Mouse (Mus musculus) testis, adult 2 months (tissue): Measurements from ENCODE around the gene Dmrtc2. TPM values are rescaled to one million over a fixed set of nuclear protein-coding genes. Genes with fewer than 3 reads are reported as not detected.
A peak's percentile ranks its signal among the peaks of the same experiment; 100 is the strongest.
"Not testable (repeated sequence)": the region's sequence is repeated elsewhere in the genome, so short reads cannot be mapped to it uniquely, and the experiment has no call there.

Source experiments
- H3K27ac ChIP-seq: fragments of 200-500 bp; 2 replicates; pipeline ENCODE4 v1.5.1; 2012; ENCODE audit warnings: low read depth, low read length; ENCODE audit not compliant: control insufficient read depth, insufficient read depth
- H3K27me3 ChIP-seq: fragments of 200-500 bp; 2 replicates; pipeline ENCODE4 v1.6.1; 2012; ENCODE audit warnings: mild to moderate bottlenecking, low read length, moderate library complexity; ENCODE audit not compliant: control insufficient read depth, insufficient read depth
- H3K36me3 ChIP-seq: fragments of 200-500 bp; 2 replicates; pipeline ENCODE4 v1.6.1; 2012; ENCODE audit warnings: mild to moderate bottlenecking, low read length; ENCODE audit not compliant: control insufficient read depth, insufficient read depth
- H3K4me1 ChIP-seq: fragments of 200-500 bp; 2 replicates; pipeline ENCODE4 v1.6.1; 2012; ENCODE audit warnings: low read length; ENCODE audit not compliant: control insufficient read depth, insufficient read depth
- H3K4me3 ChIP-seq: fragments of 200-500 bp; 2 replicates; pipeline ENCODE4 v1.5.1; 2012; ENCODE audit warnings: low read depth, mild to moderate bottlenecking, low read length, moderate library complexity, mixed read lengths; ENCODE audit not compliant: control insufficient read depth
- CTCF ChIP-seq: fragments of 200-500 bp; IDR thresholded peaks from 2 replicates; pipeline ENCODE4 v1.5.1; 2012; ENCODE audit warnings: low read depth, mild to moderate bottlenecking, inconsistent platforms, low read length, moderate library complexity; ENCODE audit not compliant: control insufficient read depth, insufficient read depth, insufficient replicate concordance
- POLR2A ChIP-seq: fragments of 200-500 bp; IDR thresholded peaks from 2 replicates; pipeline ENCODE4 v1.6.1; 2012; ENCODE audit warnings: low read depth, mild to moderate bottlenecking, inconsistent platforms, low read length, moderate library complexity; ENCODE audit not compliant: control insufficient read depth
- polyA plus RNA-seq: library from polyadenylated mRNA; depleted of rRNA; stranded (reverse); fragments of >200 nt; gene quantifications from 2 replicates; pipeline ENCODE4 v1.2.3, GENCODE M21; 2012

Gene Dmrtc2
- polyA plus RNA-seq, 1 experiment: 129 TPM

DNA sequence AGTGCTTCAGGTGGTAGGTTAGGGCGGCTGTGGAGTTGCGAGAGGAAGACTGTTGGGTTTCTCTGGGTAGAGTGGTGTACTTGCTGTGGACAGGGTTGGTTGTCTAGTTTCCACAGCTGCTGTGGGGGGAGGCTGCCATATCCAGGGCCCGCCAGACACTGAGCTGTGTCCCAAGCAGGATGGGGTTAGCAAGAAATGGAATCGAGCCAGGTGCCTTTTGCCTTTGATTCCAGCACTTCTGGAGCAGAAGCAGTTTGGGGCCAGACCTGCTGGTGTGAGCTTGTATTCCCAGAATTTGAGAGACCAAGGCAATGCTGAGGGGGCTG, 16.4 kb downstream of the Dmrtc2 start:
- no peak overlapping the region for H3K27ac ChIP-seq
- H3K4me1 ChIP-seq: peaks cover 9% of the 10 kb centered on the region
- TF ChIP-seq CTCF: no peak
- TF ChIP-seq POLR2A: no peak
- no peak overlapping the region for H3K4me3 ChIP-seq
- H3K36me3 ChIP-seq: peaks cover 3% of the 10 kb centered on the region; the same call in 1 of the 2 replicates
- no peaks in the 10 kb centered on the region for H3K27me3 ChIP-seq

DNA sequence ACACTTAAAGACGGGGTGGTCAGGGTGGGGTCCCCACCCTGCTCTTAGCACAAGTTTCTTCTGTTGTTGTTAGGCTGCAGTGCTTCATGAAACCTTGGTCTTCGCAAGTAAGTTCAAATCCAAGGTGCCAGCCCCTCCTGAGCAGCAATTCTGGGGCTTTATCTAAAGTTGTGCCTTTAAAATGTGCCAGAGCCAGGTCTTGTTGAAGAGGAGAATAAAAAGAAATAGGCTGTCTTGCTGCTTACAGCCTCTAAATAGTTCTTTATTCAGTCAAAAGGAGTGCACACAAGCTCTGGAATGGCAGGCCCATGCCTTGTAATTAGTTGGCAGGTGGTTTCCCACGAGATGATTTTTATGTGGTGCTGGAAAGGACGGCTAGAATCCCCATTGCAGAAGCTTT, 17.2 kb downstream of the Dmrtc2 start:
- Histone ChIP-seq H3K4me1 (peaks cover 9% of the 10 kb centered on the region), H3K4me3 (no peak overlapping the region), H3K27ac (no peak overlapping the region), H3K27me3 (no peaks in the 10 kb centered on the region), H3K36me3 (peaks cover 3% of the 10 kb centered on the region; the same call in 1 of the 2 replicates)
- no peak for TF ChIP-seq CTCF
- no peak for TF ChIP-seq POLR2A

- Histone ChIP-seq H3K27me3 (no peaks in the 10 kb centered on the region), H3K27ac (no peak overlapping the region), H3K4me3 (no peak overlapping the region), H3K4me1 (peaks cover 9% of the 10 kb centered on the region), H3K36me3 (peaks cover 3% of the 10 kb centered on the region; the same call in 1 of the 2 replicates)
- TF ChIP-seq CTCF (no peak), POLR2A (no peak)
Measured at GRCm38 (mm10) chr7:24889431-24890220, 19.8 kb downstream of the Dmrtc2 start.

- Histone ChIP-seq H3K27me3 (no peaks in the 10 kb centered on the region), H3K36me3 (peaks cover 3% of the 10 kb centered on the region; the same call in 1 of the 2 replicates), H3K4me1 (peaks cover 3% of the 10 kb centered on the region; the same call in 1 of the 2 replicates), H3K27ac (no peak overlapping the region), H3K4me3 (no peak overlapping the region)
- TF ChIP-seq CTCF (peak; percentile 95; the same call in 1 of the 2 replicates), POLR2A (no peak)
Measured at GRCm38 (mm10) chr7:24890281-24891216, 20.7 kb downstream of the Dmrtc2 start.

DNA sequence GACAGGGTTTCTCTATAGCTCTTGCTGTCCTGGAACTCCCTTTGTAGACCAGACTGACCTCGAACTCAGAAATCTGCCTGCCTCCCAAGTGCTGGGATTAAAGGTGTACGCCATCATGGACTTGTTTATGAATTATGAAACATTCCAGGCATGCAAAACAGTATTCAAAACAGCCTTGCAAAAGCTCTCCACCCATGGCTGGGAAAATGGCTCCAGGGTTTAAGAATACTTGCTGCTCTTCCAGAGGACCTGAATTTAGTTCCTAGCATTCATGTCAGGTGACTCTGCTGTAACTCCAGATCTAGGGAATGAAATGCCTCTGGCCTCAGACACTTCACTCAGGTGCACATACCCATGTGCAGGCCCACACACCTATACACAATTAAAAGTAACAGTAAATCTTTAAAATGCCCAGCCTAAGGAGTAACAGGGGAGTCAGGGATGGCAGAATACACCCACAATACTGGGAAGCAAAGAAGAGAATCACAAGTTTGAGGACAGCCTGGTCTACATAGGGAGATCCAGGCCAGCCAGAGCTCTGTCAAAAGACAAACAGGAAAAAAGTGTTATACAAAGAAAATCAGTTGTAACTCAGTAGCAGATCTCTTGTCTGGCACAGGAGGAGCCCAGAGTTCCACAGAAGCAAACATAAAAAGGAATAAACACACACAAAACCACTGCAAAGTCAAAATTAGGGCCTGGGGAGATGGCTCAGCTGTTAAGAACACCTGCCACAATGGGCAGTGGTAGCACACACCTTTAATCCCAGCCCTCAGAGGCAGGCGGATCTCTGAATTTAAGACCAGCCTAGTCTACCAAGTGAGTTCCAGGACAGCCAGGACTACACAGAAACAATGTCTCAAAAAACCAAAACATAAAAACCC, 21.6 kb downstream of the Dmrtc2 start:
- H3K36me3 ChIP-seq: no peaks in the 10 kb centered on the region; the same call in 1 of the 2 replicates
- no peaks in the 10 kb centered on the region for H3K27me3 ChIP-seq
- TF ChIP-seq CTCF (no peak), POLR2A (no peak)
- H3K27ac ChIP-seq: no peak overlapping the region
- H3K4me3 ChIP-seq: no peak overlapping the region
- H3K4me1 ChIP-seq: no peaks in the 10 kb centered on the region

DNA sequence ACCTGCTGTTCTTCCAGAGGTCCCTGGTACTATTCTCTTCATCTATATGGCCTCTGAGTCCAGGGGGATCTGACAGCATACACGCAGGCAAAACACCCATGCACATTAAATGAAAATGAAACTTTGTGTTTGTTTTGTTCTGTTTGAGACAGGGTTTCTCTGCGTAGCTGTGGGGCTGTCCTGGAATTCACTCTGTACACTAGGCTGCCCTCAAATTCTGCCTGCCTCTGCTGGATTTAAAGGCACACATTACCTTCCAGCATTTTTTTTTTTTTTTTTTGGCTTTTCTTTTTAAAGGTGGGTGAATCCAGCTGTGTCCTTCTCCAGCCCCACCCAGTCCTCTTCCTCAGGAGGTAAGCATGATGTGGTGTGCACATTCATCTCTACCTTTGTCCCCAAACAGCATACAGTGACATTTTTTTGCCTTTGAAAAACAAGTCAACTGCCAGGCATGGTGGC, 22.3 kb downstream of the Dmrtc2 start:
- Histone ChIP-seq H3K36me3 (no peaks in the 10 kb centered on the region; the same call in 1 of the 2 replicates), H3K4me3 (no peak overlapping the region), H3K4me1 (no peaks in the 10 kb centered on the region), H3K27ac (no peak overlapping the region), H3K27me3 (no peaks in the 10 kb centered on the region)
- no peak for TF ChIP-seq CTCF
- no peak for TF ChIP-seq POLR2A

- H3K4me1 ChIP-seq, H3K36me3 ChIP-seq, H3K27me3 ChIP-seq, H3K27ac ChIP-seq, H3K4me3 ChIP-seq: not testable (repeated sequence)
Measured at GRCm38 (mm10) chr7:24895749-24896148, 25.9 kb downstream of the Dmrtc2 start.
